Mouse (Mus musculus): ENCODE results near the gene Lpp. TPM values are rescaled to one million over a fixed set of nuclear protein-coding genes. Genes with fewer than 3 reads are reported as not detected.

Gene Lpp
- polyA plus RNA-seq, 1 experiment, result 8.1 TPM

DNA sequence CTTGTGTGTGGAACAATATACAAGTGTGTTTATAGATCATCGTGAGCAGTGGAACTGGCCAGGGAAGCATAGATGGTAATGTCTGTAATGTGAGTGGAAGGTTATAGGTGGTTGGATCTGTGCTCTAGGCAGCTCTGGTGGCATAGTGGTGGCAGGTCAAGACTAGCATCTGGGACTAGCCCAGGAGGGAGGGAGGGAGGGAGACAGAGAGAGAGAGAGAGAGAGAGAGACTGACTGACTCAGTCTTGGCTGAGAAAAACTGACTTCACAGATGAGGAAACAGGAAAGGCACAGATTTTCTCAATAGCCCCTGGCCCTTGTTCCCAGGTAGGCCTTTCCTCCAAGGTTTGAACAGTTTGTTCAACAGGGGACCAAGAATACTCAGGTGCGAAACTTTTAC lies 7.5 kb downstream of the Lpp start:
- no peaks in the 10 kb centered on the region for H3K27me3 ChIP-seq (ENCODE audit: control insufficient read depth, insufficient read depth, low read length)
- no peak overlapping the region for H3K27ac ChIP-seq (ENCODE audit: insufficient read depth, low read length)
- TF ChIP-seq POLR2A (IDR thresholded peaks at IDR 0.05; ENCODE audit: borderline replicate concordance, insufficient read depth, low read length), result no peak
- TF ChIP-seq CTCF (IDR thresholded peaks at IDR 0.05; ENCODE audit: borderline replicate concordance, insufficient read depth, low read depth, low read length), result no peak
- WGBS, result 97% methylated on average over 2 of the region's 2 CpGs
- H3K4me3 ChIP-seq (replicated peaks; ENCODE audit: insufficient read depth, low read depth, low read length), result no peak overlapping the region
- peaks cover 4% of the 10 kb centered on the region; the same call in 1 of the 2 replicates for H3K4me1 ChIP-seq (ENCODE audit: control insufficient read depth, insufficient read depth, low read length)
- no peak for DNase-seq

DNA sequence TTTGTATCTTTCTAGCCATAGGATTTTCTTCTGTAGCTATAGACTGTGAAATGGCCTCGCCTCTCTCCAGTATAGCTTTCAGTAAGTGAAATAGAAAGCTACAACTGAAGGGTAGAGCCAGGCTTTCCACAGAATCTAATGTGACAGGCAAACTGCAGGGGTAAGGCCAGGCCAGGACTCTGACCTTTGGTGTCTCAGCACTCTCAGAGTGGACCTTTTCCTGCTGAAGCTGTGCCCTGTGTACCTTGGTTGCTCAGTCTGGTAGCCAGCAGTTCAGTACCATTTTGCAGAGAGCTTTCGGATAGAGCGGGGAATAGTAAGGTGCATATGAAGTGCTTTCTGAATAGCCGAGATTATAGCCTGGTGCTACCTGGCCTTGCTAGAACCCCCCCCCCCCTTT lies 9.5 kb downstream of the Lpp start:
- no peak for DNase-seq
- Histone ChIP-seq H3K4me1 (ENCODE audit: control insufficient read depth, insufficient read depth, low read length) (peaks cover 4% of the 10 kb centered on the region; the same call in 1 of the 2 replicates), H3K27ac (ENCODE audit: insufficient read depth, low read length) (no peak overlapping the region), H3K27me3 (ENCODE audit: control insufficient read depth, insufficient read depth, low read length) (no peaks in the 10 kb centered on the region), H3K4me3 (replicated peaks; ENCODE audit: insufficient read depth, low read depth, low read length) (no peak overlapping the region)
- no peak for TF ChIP-seq CTCF (IDR thresholded peaks at IDR 0.05; ENCODE audit: borderline replicate concordance, insufficient read depth, low read depth, low read length)
- no peak for TF ChIP-seq POLR2A (IDR thresholded peaks at IDR 0.05; ENCODE audit: borderline replicate concordance, insufficient read depth, low read length)
- WGBS, result 98% methylated on average over 4 of the region's 4 CpGs

DNA sequence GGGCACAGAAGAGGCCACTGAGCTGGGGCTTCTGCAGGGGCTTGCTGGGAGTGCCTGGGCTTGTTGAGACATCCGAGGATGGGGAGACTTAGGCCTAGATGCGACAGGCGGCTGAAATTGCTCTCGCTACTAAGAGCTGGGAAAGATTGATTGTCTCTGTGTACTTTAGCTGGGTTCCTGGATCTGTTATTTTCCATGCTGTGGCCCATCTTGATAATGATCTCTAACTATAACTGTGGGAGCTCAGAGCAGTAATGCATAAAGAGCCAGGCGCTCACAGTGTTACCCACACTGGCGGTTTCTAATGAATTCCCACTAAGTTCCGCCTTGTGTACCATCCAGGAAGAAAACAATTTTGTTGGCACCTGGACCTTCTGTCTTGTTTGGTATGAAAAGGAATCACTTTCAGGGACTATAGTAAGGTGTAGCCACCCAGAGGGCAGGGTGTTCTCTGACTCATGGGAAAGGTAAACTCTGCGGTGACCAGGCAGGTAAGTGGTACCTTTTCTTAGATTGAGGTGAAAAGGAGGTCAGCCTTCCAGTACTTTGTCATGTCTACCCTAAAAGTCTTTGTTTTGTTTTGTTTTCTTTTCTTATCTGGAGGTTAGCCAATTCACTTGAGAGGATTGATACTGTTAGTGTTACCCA lies 10.6 kb downstream of the Lpp start:
- H3K27ac ChIP-seq (ENCODE audit: insufficient read depth, low read length), result no peak overlapping the region
- H3K4me3 ChIP-seq (replicated peaks; ENCODE audit: insufficient read depth, low read depth, low read length), result no peak overlapping the region
- DNase-seq, result no peak
- no peaks in the 10 kb centered on the region for H3K27me3 ChIP-seq (ENCODE audit: control insufficient read depth, insufficient read depth, low read length)
- TF ChIP-seq POLR2A (IDR thresholded peaks at IDR 0.05; ENCODE audit: borderline replicate concordance, insufficient read depth, low read length) (no peak), CTCF (IDR thresholded peaks at IDR 0.05; ENCODE audit: borderline replicate concordance, insufficient read depth, low read depth, low read length) (no peak)
- WGBS, result 94% methylated on average over 8 of the region's 8 CpGs
- peaks cover 4% of the 10 kb centered on the region; the same call in 1 of the 2 replicates for H3K4me1 ChIP-seq (ENCODE audit: control insufficient read depth, insufficient read depth, low read length)

DNA sequence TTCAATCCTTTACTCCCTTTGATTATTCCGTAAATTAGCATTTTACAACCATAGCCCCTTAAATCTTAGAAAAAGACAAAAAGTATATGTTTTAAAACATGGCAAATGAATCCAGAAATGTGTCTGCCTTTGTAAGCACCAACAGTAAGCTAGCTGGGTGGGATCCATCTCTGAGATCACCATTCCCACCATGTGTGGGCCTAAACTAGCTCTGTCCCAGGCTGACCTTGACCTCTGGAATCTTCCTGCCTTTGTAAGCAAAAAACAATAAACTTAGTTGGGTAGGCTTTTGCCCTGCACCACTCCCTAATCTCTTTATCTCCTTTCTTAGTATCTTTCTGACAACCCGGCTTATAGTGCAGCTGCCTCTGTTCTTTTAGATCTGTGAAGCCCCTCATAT lies 13.2 kb downstream of the Lpp start:
- DNase-seq, result peak in 1 of 2 experiments; percentile 0
- TF ChIP-seq POLR2A (IDR thresholded peaks at IDR 0.05; ENCODE audit: borderline replicate concordance, insufficient read depth, low read length) (no peak), CTCF (IDR thresholded peaks at IDR 0.05; ENCODE audit: borderline replicate concordance, insufficient read depth, low read depth, low read length) (no peak)
- over 99% methylated on average over 2 of the region's 2 CpGs for WGBS
- Histone ChIP-seq H3K4me1 (ENCODE audit: control insufficient read depth, insufficient read depth, low read length) (no peaks in the 10 kb centered on the region), H3K27me3 (ENCODE audit: control insufficient read depth, insufficient read depth, low read length) (no peaks in the 10 kb centered on the region), H3K4me3 (replicated peaks; ENCODE audit: insufficient read depth, low read depth, low read length) (no peak overlapping the region), H3K27ac (ENCODE audit: insufficient read depth, low read length) (no peak overlapping the region)

DNA sequence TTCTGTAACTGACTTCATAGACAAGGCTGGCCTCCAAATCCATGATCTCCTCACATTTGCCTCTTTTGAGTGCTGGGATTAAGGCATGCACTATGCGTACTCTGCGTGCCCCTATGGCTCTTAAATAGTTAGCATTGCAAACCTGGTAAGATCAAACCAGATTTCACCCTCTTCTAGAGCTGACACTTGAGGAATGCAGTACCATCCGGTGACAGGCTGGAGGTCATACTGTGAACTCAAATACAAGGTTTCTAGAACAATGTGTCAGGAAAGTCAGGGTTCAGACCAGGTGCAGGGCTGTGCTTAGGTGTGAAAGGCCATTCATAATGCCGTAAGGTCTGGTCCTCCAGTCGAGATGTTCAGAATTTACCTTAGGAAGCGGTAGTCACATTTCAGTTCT lies 18.0 kb downstream of the Lpp start:
- H3K27me3 ChIP-seq (ENCODE audit: control insufficient read depth, insufficient read depth, low read length), result no peaks in the 10 kb centered on the region
- DNase-seq, result no peak
- no peak overlapping the region for H3K4me3 ChIP-seq (replicated peaks; ENCODE audit: insufficient read depth, low read depth, low read length)
- TF ChIP-seq POLR2A (IDR thresholded peaks at IDR 0.05; ENCODE audit: borderline replicate concordance, insufficient read depth, low read length), result no peak
- TF ChIP-seq CTCF (IDR thresholded peaks at IDR 0.05; ENCODE audit: borderline replicate concordance, insufficient read depth, low read depth, low read length), result no peak
- peaks cover 3% of the 10 kb centered on the region for H3K4me1 ChIP-seq (ENCODE audit: control insufficient read depth, insufficient read depth, low read length)
- H3K27ac ChIP-seq (ENCODE audit: insufficient read depth, low read length), result no peak overlapping the region
- WGBS, result 94% methylated on average over 6 of the region's 6 CpGs

DNA sequence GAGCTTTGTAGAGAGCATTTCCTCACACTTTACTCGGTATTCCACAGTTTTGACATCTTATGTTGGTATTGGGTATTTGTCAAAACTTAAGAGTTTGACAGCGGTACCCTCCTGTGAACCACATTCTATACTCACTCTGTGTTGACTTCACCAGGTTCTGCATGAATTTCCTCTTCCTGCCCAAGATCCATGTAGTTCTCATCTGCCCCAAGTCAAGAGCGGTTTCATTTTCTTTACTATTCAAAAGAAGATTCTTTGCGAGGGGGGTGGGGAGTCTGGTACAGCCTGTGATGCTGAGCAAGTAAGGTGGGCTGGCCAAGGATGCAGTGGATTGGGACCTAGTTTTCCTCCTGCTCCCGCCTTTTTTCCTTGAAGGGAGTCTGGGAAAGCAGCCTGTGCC lies 18.9 kb downstream of the Lpp start:
- WGBS, result 94% methylated on average over 5 of the region's 5 CpGs

DNA sequence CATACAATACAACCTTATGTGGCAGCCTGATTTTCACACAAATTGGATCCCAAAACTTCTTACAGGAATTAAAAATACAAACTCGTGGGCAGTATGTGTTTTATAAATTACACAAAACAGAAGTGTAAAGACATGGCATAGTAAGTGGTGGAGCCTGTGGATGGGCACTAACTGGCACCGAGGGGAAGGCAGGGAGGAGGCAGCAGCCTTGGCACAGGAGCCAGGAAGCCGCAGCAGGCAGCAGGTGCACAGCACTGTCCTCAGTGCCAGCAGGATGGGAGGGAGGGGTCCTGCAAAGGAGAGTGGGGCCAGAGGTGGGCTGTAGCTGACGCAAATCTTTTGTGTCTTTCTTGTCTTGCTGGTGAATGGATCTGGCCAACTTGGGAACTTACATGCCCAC lies 19.8 kb downstream of the Lpp start:
- H3K4me3 ChIP-seq (replicated peaks; ENCODE audit: insufficient read depth, low read depth, low read length), result no peak overlapping the region
- no peak overlapping the region for H3K27ac ChIP-seq (ENCODE audit: insufficient read depth, low read length)
- peak; percentile 72 to 83 for DNase-seq
- WGBS, result 12% methylated on average over 4 of the region's 4 CpGs
- H3K4me1 ChIP-seq (ENCODE audit: control insufficient read depth, insufficient read depth, low read length), result peaks cover 12% of the 10 kb centered on the region
- no peaks in the 10 kb centered on the region for H3K27me3 ChIP-seq (ENCODE audit: control insufficient read depth, insufficient read depth, low read length)
- TF ChIP-seq POLR2A (IDR thresholded peaks at IDR 0.05; ENCODE audit: borderline replicate concordance, insufficient read depth, low read length), result no peak
- TF ChIP-seq CTCF (IDR thresholded peaks at IDR 0.05; ENCODE audit: borderline replicate concordance, insufficient read depth, low read depth, low read length), result no peak

More for the DNA sequence above, 18.9 kb downstream of the Lpp start:
- H3K4me3 ChIP-seq (replicated peaks; ENCODE audit: insufficient read depth, low read depth, low read length), result no peak overlapping the region
- H3K27ac ChIP-seq (ENCODE audit: insufficient read depth, low read length), result no peak overlapping the region
- no peak for DNase-seq
- TF ChIP-seq CTCF (IDR thresholded peaks at IDR 0.05; ENCODE audit: borderline replicate concordance, insufficient read depth, low read depth, low read length), result no peak
- no peak for TF ChIP-seq POLR2A (IDR thresholded peaks at IDR 0.05; ENCODE audit: borderline replicate concordance, insufficient read depth, low read length)
- H3K4me1 ChIP-seq (ENCODE audit: control insufficient read depth, insufficient read depth, low read length), result peaks cover 11% of the 10 kb centered on the region
- no peaks in the 10 kb centered on the region for H3K27me3 ChIP-seq (ENCODE audit: control insufficient read depth, insufficient read depth, low read length)

DNA sequence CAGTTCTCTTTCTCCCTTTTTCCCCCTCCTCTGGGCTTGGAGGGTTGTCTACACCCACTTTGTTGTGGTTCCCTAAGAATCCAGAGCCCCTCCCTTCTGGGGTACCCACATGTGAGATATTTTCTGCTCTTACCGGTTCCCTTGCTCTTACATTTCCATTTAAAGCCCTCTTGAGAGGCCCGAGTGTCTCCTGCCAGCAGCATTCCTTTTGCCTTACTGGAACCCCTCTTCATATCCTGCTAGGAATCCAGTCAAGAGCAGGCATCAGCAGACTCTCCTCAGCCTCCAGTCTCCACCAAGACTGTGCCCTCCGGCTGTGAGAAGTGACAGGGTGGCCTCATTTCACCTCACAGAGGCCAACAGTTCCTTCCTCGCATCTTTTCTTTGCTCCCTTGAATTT lies 24.7 kb downstream of the Lpp start:
- Histone ChIP-seq H3K4me3 (replicated peaks; ENCODE audit: insufficient read depth, low read depth, low read length) (no peak overlapping the region), H3K27me3 (ENCODE audit: control insufficient read depth, insufficient read depth, low read length) (no peaks in the 10 kb centered on the region), H3K4me1 (ENCODE audit: control insufficient read depth, insufficient read depth, low read length) (peaks cover 23% of the 10 kb centered on the region), H3K27ac (ENCODE audit: insufficient read depth, low read length) (0 out of 2 replicates have a peak overlapping the region, but pooled peaks have one; percentile 4)
- WGBS, result 57% methylated on average over 4 of the region's 4 CpGs
- no peak for TF ChIP-seq POLR2A (IDR thresholded peaks at IDR 0.05; ENCODE audit: borderline replicate concordance, insufficient read depth, low read length)
- no peak for TF ChIP-seq CTCF (IDR thresholded peaks at IDR 0.05; ENCODE audit: borderline replicate concordance, insufficient read depth, low read depth, low read length)
- DNase-seq, result no peak

Data from cerebellum, adult 2 months (tissue).